Mouse (Mus musculus) brown adipose tissue, adult 24 weeks (tissue): ENCODE results near the gene Pgp. TPM values are rescaled to one million over a fixed set of nuclear protein-coding genes. Genes with fewer than 3 reads are reported as not detected.
"Not testable (repeated sequence)": the region's sequence is repeated elsewhere in the genome, so short reads cannot be mapped to it uniquely, and the experiment has no call there.

Source experiments
- H3K27ac ChIP-seq: fragments of 200-500 bp; replicated peaks from 2 replicates; pipeline ENCODE4 v1.5.1; 2012; ENCODE audit warnings: low read depth, mild to moderate bottlenecking, low read length
- H3K4me1 ChIP-seq: fragments of 200-500 bp; 2 replicates; pipeline ENCODE4 v1.6.1; 2012; ENCODE audit warnings: low read length, mixed read lengths; ENCODE audit not compliant: control insufficient read depth, insufficient read depth, insufficient read length
- H3K4me3 ChIP-seq: fragments of 200-500 bp; 2 replicates; pipeline ENCODE4 v1.5.1; 2012; ENCODE audit warnings: low read depth, mild to moderate bottlenecking, low read length, moderate library complexity; ENCODE audit not compliant: insufficient read depth
- polyA plus RNA-seq: library from polyadenylated mRNA; stranded (reverse); fragments of >200 nt; gene quantifications from 2 replicates; pipeline ENCODE4 v1.2.4, GENCODE M21; 2012; ENCODE audit not compliant: missing spikeins, insufficient read depth, insufficient read length

The Pgp gene
- polyA plus RNA-seq, 1 experiment: 47.3 TPM

- H3K4me3 ChIP-seq: no peak overlapping the region
- no peak overlapping the region for H3K27ac ChIP-seq
- no peaks in the 10 kb centered on the region for H3K4me1 ChIP-seq
Measured at GRCm38 (mm10) chr17:24449507-24449906, 20.7 kb upstream of the Pgp start.

- Histone ChIP-seq H3K27ac (no peak overlapping the region), H3K4me3 (no peak overlapping the region), H3K4me1 (no peaks in the 10 kb centered on the region)
Measured at GRCm38 (mm10) chr17:24451220-24451619, 19.0 kb upstream of the Pgp start.

GRCm38 (mm10) chr17:24453372-24453771, 16.8 kb upstream of the Pgp start:
- no peaks in the 10 kb centered on the region for H3K4me1 ChIP-seq
- no peak overlapping the region for H3K4me3 ChIP-seq
- H3K27ac ChIP-seq: no peak overlapping the region

GRCm38 (mm10) chr17:24454218-24454755, 15.9 kb upstream of the Pgp start:
- peak overlapping the region; percentile 63 for H3K27ac ChIP-seq
- H3K4me1 ChIP-seq: no peaks in the 10 kb centered on the region
- peak overlapping the region; percentile 74 for H3K4me3 ChIP-seq

GRCm38 (mm10) chr17:24454756-24455522, 15.3 kb upstream of the Pgp start:
- Histone ChIP-seq H3K4me3 (peak overlapping the region; percentile 74), H3K27ac (peak overlapping the region; percentile 79), H3K4me1 (no peaks in the 10 kb centered on the region)

GRCm38 (mm10) chr17:24455523-24456206, 14.5 kb upstream of the Pgp start:
- H3K27ac ChIP-seq, H3K4me1 ChIP-seq: not testable (repeated sequence)
- H3K4me3 ChIP-seq: 0 out of 2 replicates have a peak overlapping the region, but pooled peaks have one; percentile 17

- Histone ChIP-seq H3K4me3 (no peak overlapping the region), H3K4me1 (no peaks in the 10 kb centered on the region), H3K27ac (no peak overlapping the region)
Measured at GRCm38 (mm10) chr17:24461580-24461979, 8.6 kb upstream of the Pgp start.

- Histone ChIP-seq H3K4me3 (no peak overlapping the region), H3K27ac (no peak overlapping the region), H3K4me1 (no peaks in the 10 kb centered on the region)
Measured at GRCm38 (mm10) chr17:24462932-24463331, 7.3 kb upstream of the Pgp start.

GRCm38 (mm10) chr17:24463374-24464133, 6.6 kb upstream of the Pgp start:
- no peak overlapping the region for H3K27ac ChIP-seq
- no peaks in the 10 kb centered on the region for H3K4me1 ChIP-seq
- no peak overlapping the region for H3K4me3 ChIP-seq

GRCm38 (mm10) chr17:24468636-24469246, 1.5 kb upstream of the Pgp start:
- H3K27ac ChIP-seq: no peak overlapping the region
- H3K4me1 ChIP-seq: peaks cover 14% of the 10 kb centered on the region
- no peak overlapping the region for H3K4me3 ChIP-seq

GRCm38 (mm10) chr17:24469336-24469909, 769 bp upstream of the Pgp start:
- H3K4me1 ChIP-seq: peaks cover 14% of the 10 kb centered on the region
- peak overlapping the region; percentile 82 for H3K4me3 ChIP-seq
- peak overlapping the region; percentile 83 for H3K27ac ChIP-seq

GRCm38 (mm10) chr17:24470701-24471527, 722 bp downstream of the Pgp start:
- Histone ChIP-seq H3K4me3 (peak overlapping the region; percentile 79), H3K4me1 (peaks cover 14% of the 10 kb centered on the region), H3K27ac (peak overlapping the region; percentile 36)

GRCm38 (mm10) chr17:24472512-24472911, 2.3 kb downstream of the Pgp start:
- H3K4me3 ChIP-seq: no peak overlapping the region
- peak overlapping the region; percentile 22; the same call in 1 of the 2 replicates for H3K27ac ChIP-seq
- peaks cover 14% of the 10 kb centered on the region for H3K4me1 ChIP-seq
